Mouse (Mus musculus): ENCODE data around the gene Map3k14. TPM values are rescaled to one million over a fixed set of nuclear protein-coding genes. Genes with fewer than 3 reads are reported as not detected.
A peak's percentile ranks its signal among the peaks of the same experiment; 100 is the strongest.

Gene Map3k14
- polyA plus RNA-seq, 1 experiment from 2014 or later: 0.67 TPM

DNA sequence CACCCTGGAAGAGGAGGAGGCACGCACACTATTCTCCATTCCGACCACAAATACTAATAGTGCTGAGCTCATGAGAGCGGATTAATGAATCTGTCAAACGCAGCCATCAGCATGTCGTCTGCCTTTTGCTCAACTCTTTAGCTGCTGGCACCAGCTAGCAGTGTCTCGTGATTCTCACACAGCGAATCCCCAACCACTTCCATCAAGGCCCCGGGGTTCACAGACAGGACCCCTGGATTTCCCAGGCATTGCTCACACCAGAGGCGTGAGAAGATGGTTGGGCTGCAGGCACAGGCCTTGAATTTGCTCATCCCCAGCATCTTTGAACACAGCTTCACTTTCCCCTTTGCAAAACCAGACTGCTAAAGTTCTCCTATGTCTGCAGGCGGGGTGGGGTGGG lies 18.0 kb upstream of the Map3k14 start:
- ATAC-seq: no peak
- DNase-seq: no peak
- 0 out of 2 replicates have a peak, but pooled peaks cover 8% of the 10 kb centered on the region for H3K4me1 ChIP-seq (ENCODE audit: insufficient read depth)
- H3K9me3 ChIP-seq (ENCODE audit: low read length): no peaks in the 10 kb centered on the region
- no peaks in the 10 kb centered on the region for H3K36me3 ChIP-seq (replicated peaks; ENCODE audit: insufficient read depth, low read length)
- H3K9ac ChIP-seq (replicated peaks): no peak overlapping the region
- 73% methylated on average over 10 of the region's 10 CpGs for WGBS (ENCODE audit: insufficient replicate concordance)
- H3K27me3 ChIP-seq (ENCODE audit: insufficient read depth, low read length): no peaks in the 10 kb centered on the region
- TF ChIP-seq CTCF (IDR thresholded peaks at IDR 0.05; ENCODE audit: low read depth) (no peak), EP300 (IDR thresholded peaks at IDR 0.05; ENCODE audit: low read depth) (no peak)
- no peak overlapping the region for H3K4me2 ChIP-seq (ENCODE audit: low read depth, low read length)
- H3K27ac ChIP-seq (ENCODE audit: low read depth): peak overlapping the region; percentile 62
- no peak overlapping the region for H3K4me3 ChIP-seq (ENCODE audit: low read depth, low read length)

- Histone ChIP-seq H3K36me3 (replicated peaks; ENCODE audit: insufficient read depth, low read length) (no peaks in the 10 kb centered on the region), H3K4me1 (ENCODE audit: insufficient read depth) (no peaks in the 10 kb centered on the region), H3K27ac (ENCODE audit: low read depth) (no peak overlapping the region), H3K9me3 (ENCODE audit: low read length) (no peaks in the 10 kb centered on the region), H3K4me3 (ENCODE audit: low read depth, low read length) (no peak overlapping the region), H3K27me3 (ENCODE audit: insufficient read depth, low read length) (no peaks in the 10 kb centered on the region), H3K9ac (replicated peaks) (no peak overlapping the region), H3K4me2 (ENCODE audit: low read depth, low read length) (no peak overlapping the region)
- DNase-seq (peak; percentile 31), ATAC-seq (peak; percentile 35; the same call in 1 of the 2 replicates)
- WGBS (ENCODE audit: insufficient replicate concordance): 22% methylated on average over 7 of the region's 7 CpGs
- TF ChIP-seq EP300 (IDR thresholded peaks at IDR 0.05; ENCODE audit: low read depth) (no peak), CTCF (IDR thresholded peaks at IDR 0.05; ENCODE audit: low read depth) (no peak)
These were observed 14.5 kb upstream of the Map3k14 start for GRCm38 (mm10) chr11:103281784-103282183.

GRCm38 (mm10) chr11:103276450-103276849 lies 9.2 kb upstream of the Map3k14 start:
- no peaks in the 10 kb centered on the region for H3K9me3 ChIP-seq (ENCODE audit: low read length)
- H3K27ac ChIP-seq (ENCODE audit: low read depth): no peak overlapping the region
- H3K4me1 ChIP-seq (ENCODE audit: insufficient read depth): no peaks in the 10 kb centered on the region
- 88% methylated on average over 8 of the region's 8 CpGs for WGBS (ENCODE audit: insufficient replicate concordance)
- TF ChIP-seq EP300 (IDR thresholded peaks at IDR 0.05; ENCODE audit: low read depth) (no peak), CTCF (IDR thresholded peaks at IDR 0.05; ENCODE audit: low read depth) (no peak)
- H3K4me3 ChIP-seq (ENCODE audit: low read depth, low read length): no peak overlapping the region
- no peak for DNase-seq
- no peak overlapping the region for H3K4me2 ChIP-seq (ENCODE audit: low read depth, low read length)
- H3K36me3 ChIP-seq (replicated peaks; ENCODE audit: insufficient read depth, low read length): no peaks in the 10 kb centered on the region
- no peaks in the 10 kb centered on the region for H3K27me3 ChIP-seq (ENCODE audit: insufficient read depth, low read length)
- H3K9ac ChIP-seq (replicated peaks): no peak overlapping the region
- ATAC-seq: no peak

GRCm38 (mm10) chr11:103272888-103273287 lies 5.6 kb upstream of the Map3k14 start:
- TF ChIP-seq EP300 (IDR thresholded peaks at IDR 0.05; ENCODE audit: low read depth) (no peak), CTCF (IDR thresholded peaks at IDR 0.05; ENCODE audit: low read depth) (no peak)
- WGBS (ENCODE audit: insufficient replicate concordance): 75% methylated on average over 3 of the region's 3 CpGs
- no peaks in the 10 kb centered on the region for H3K36me3 ChIP-seq (replicated peaks; ENCODE audit: insufficient read depth, low read length)
- no peaks in the 10 kb centered on the region for H3K27me3 ChIP-seq (ENCODE audit: insufficient read depth, low read length)
- DNase-seq: no peak
- no peaks in the 10 kb centered on the region for H3K9me3 ChIP-seq (ENCODE audit: low read length)
- no peaks in the 10 kb centered on the region for H3K4me1 ChIP-seq (ENCODE audit: insufficient read depth)
- H3K4me2 ChIP-seq (ENCODE audit: low read depth, low read length): no peak overlapping the region
- H3K9ac ChIP-seq (replicated peaks): no peak overlapping the region
- no peak overlapping the region for H3K27ac ChIP-seq (ENCODE audit: low read depth)
- no peak for ATAC-seq
- no peak overlapping the region for H3K4me3 ChIP-seq (ENCODE audit: low read depth, low read length)

- Histone ChIP-seq H3K9ac (replicated peaks) (no peak overlapping the region), H3K27ac (ENCODE audit: low read depth) (no peak overlapping the region), H3K36me3 (replicated peaks; ENCODE audit: insufficient read depth, low read length) (no peaks in the 10 kb centered on the region), H3K9me3 (ENCODE audit: low read length) (no peaks in the 10 kb centered on the region), H3K4me2 (ENCODE audit: low read depth, low read length) (no peak overlapping the region), H3K27me3 (ENCODE audit: insufficient read depth, low read length) (no peaks in the 10 kb centered on the region), H3K4me3 (ENCODE audit: low read depth, low read length) (no peak overlapping the region), H3K4me1 (ENCODE audit: insufficient read depth) (no peaks in the 10 kb centered on the region)
- 65% methylated on average over 6 of the region's 6 CpGs for WGBS (ENCODE audit: insufficient replicate concordance)
- ATAC-seq (no peak), DNase-seq (peak; percentile 61)
- TF ChIP-seq EP300 (IDR thresholded peaks at IDR 0.05; ENCODE audit: low read depth) (no peak), CTCF (IDR thresholded peaks at IDR 0.05; ENCODE audit: low read depth) (peak; percentile 80)
These were observed 4.7 kb upstream of the Map3k14 start for GRCm38 (mm10) chr11:103271979-103272378.

DNA sequence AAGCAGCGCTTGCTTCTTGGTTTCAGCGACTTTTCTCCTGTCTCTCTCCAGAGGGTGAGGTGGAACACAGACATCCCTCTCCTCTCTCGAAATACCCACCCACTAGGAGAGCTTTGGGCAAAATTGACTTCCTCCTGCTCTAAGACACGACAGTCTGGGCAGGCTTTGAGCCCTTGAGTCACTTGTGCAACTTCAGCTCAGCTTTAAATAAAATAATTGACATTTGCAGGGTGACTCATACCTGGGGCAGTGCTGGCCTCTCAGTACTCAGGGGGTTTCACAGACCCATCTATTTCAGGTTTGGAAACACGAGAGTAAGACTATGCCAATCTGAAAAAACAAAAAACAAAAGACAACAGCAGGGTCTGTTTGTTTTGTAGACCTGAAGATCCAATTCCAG lies 2.2 kb upstream of the Map3k14 start:
- DNase-seq (no peak), ATAC-seq (no peak)
- H3K9ac ChIP-seq (replicated peaks): no peak overlapping the region
- H3K4me1 ChIP-seq (ENCODE audit: insufficient read depth): peaks cover 8% of the 10 kb centered on the region
- H3K27me3 ChIP-seq (ENCODE audit: insufficient read depth, low read length): no peaks in the 10 kb centered on the region
- WGBS (ENCODE audit: insufficient replicate concordance): 62% methylated on average over 5 of the region's 5 CpGs
- no peak overlapping the region for H3K27ac ChIP-seq (ENCODE audit: low read depth)
- no peaks in the 10 kb centered on the region for H3K36me3 ChIP-seq (replicated peaks; ENCODE audit: insufficient read depth, low read length)
- no peak overlapping the region for H3K4me3 ChIP-seq (ENCODE audit: low read depth, low read length)
- H3K4me2 ChIP-seq (ENCODE audit: low read depth, low read length): no peak overlapping the region
- no peaks in the 10 kb centered on the region for H3K9me3 ChIP-seq (ENCODE audit: low read length)
- TF ChIP-seq CTCF (IDR thresholded peaks at IDR 0.05; ENCODE audit: low read depth): no peak
- no peak for TF ChIP-seq EP300 (IDR thresholded peaks at IDR 0.05; ENCODE audit: low read depth)

DNA sequence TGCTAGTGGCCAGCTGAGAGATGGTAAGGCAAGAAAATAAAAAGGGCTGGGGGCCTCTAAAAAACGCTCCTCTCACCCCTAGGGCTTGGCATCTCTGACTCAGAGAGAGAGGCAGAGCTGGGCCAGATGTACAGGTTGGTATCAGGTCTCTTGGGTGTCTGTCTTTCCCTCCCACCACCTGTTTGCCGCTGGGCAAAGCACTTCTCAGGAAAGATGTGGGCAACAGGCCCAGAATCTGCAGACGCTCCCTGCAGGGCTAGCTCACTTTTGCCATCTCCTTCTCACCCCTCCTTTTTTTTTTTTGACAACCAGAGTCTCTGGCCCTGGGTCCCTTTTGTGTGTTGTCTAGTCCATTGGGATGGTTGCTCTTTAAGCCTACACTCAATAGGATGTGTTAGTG lies 1.6 kb upstream of the Map3k14 start:
- Histone ChIP-seq H3K9ac (replicated peaks) (no peak overlapping the region), H3K4me3 (ENCODE audit: low read depth, low read length) (no peak overlapping the region), H3K4me1 (ENCODE audit: insufficient read depth) (peaks cover 8% of the 10 kb centered on the region), H3K4me2 (ENCODE audit: low read depth, low read length) (no peak overlapping the region), H3K27ac (ENCODE audit: low read depth) (no peak overlapping the region), H3K9me3 (ENCODE audit: low read length) (no peaks in the 10 kb centered on the region), H3K27me3 (ENCODE audit: insufficient read depth, low read length) (no peaks in the 10 kb centered on the region), H3K36me3 (replicated peaks; ENCODE audit: insufficient read depth, low read length) (no peaks in the 10 kb centered on the region)
- DNase-seq: no peak
- ATAC-seq: no peak
- TF ChIP-seq EP300 (IDR thresholded peaks at IDR 0.05; ENCODE audit: low read depth) (no peak), CTCF (IDR thresholded peaks at IDR 0.05; ENCODE audit: low read depth) (no peak)
- 80% methylated on average over 3 of the region's 3 CpGs for WGBS (ENCODE audit: insufficient replicate concordance)
